Mouse (Mus musculus) embryonic fibroblast, embryonic 13.5 days (primary cell): ENCODE measurements around the gene Srp68.

Source experiments
- CTCF ChIP-seq: IDR thresholded peaks from 2 replicates; pipeline ENCODE4 v1.5.1; 2011; ENCODE audit warnings: mild to moderate bottlenecking, control low read depth, low read length, moderate library complexity, borderline replicate concordance; ENCODE audit not compliant: insufficient read depth
- POLR2A ChIP-seq: IDR thresholded peaks from 2 replicates; pipeline ENCODE4 v1.6.1; 2011; ENCODE audit warnings: low read depth, mild to moderate bottlenecking, control low read depth, low read length, moderate library complexity

DNA sequence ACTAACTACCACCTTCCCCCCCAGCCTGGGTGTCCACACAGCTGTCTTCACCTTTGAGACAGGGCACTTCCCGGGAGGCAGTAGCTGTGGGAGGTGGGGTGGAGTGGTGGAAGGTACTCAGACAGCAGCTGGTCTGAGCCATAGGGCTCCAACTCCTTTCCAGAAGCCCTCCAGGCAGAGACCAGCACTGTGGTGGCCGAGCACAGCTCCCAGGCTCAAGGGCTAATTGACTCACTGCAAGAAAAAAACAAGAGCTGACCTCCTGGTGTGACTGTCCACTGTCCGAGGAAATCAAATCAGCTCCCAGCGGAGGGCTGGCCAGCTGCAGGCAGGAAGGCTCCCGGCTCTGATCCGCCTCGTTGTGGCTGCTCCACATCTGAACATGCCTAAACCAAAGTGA, 34.2 kb downstream of the Srp68 start:
- TF ChIP-seq CTCF (no peak), POLR2A (no peak)
